Mouse (Mus musculus) stomach, postnatal 0 days (tissue): ENCODE results near the gene Mycbp2.

Experiments
- CTCF ChIP-seq: IDR thresholded peaks from 2 replicates; pipeline ENCODE4 v1.5.1; 2016; ENCODE audit warnings: antibody characterized with exemption, low read depth, mild to moderate bottlenecking, moderate library complexity
- EP300 ChIP-seq: optimal IDR thresholded peaks from 2 replicates; pipeline ENCODE3; 2016; ENCODE audit warnings: antibody characterized with exemption

- no peak for TF ChIP-seq CTCF
- no peak for TF ChIP-seq EP300
Observed at GRCm38 (mm10) chr14:103254311-103254710, 92.3 kb downstream of the Mycbp2 start.
